Mouse (Mus musculus) brain, embryonic 14.5 days (tissue): ENCODE measurements around the gene Ino80e. TPM values are rescaled to one million over a fixed set of nuclear protein-coding genes. Genes with fewer than 3 reads are reported as not detected.

ENCODE experiments used
- DNase-seq: peaks from one replicate; pipeline ENCODE4 v3.0.0-alpha.2; 2011; ENCODE audit warnings: low read depth
- CTCF ChIP-seq: fragments of 200-500 bp; IDR thresholded peaks from 2 replicates; pipeline ENCODE4 v1.5.1; 2012; ENCODE audit warnings: inconsistent platforms, mild to moderate bottlenecking, moderate library complexity, borderline replicate concordance; ENCODE audit not compliant: insufficient read depth, insufficient read length; ENCODE audit errors: extremely low read depth
- POLR2A ChIP-seq: fragments of 200-500 bp; IDR thresholded peaks from 2 replicates; pipeline ENCODE4 v1.6.1; 2012; ENCODE audit warnings: mild to moderate bottlenecking, inconsistent platforms, borderline replicate concordance; ENCODE audit not compliant: poor library complexity, insufficient read depth, insufficient read length, severe bottlenecking; ENCODE audit errors: extremely low read depth
- polyA plus RNA-seq: library from polyadenylated mRNA; depleted of rRNA; stranded (reverse); fragments of >200 nt; gene quantifications from 2 replicates; pipeline ENCODE4 v1.2.3, GENCODE M21; 2012; rRNA removed

Ino80e gene
- polyA plus RNA-seq, 1 experiment, result 86.9 TPM

DNA sequence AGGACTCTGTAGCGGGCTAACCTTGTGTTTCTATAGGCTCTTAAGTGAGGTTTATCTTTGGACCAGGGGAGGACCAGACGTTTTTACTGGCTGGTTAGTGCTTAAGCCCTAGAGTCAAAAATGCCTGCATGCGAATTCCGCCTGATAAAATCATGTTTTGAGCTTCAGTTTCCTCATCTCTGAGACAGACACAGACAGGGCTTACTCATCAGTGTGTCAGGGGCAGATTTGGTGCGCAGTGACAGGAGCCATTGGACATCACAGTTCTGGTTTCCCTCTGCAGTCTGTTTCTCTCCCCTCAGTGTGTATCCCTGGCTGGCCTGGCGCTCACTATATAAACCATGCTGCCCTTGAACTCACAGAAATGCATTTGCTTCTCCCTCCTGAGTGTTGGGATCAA is 59.0 kb downstream of the Ino80e start:
- TF ChIP-seq CTCF (no peak), POLR2A (no peak)
- no peak for DNase-seq

DNA sequence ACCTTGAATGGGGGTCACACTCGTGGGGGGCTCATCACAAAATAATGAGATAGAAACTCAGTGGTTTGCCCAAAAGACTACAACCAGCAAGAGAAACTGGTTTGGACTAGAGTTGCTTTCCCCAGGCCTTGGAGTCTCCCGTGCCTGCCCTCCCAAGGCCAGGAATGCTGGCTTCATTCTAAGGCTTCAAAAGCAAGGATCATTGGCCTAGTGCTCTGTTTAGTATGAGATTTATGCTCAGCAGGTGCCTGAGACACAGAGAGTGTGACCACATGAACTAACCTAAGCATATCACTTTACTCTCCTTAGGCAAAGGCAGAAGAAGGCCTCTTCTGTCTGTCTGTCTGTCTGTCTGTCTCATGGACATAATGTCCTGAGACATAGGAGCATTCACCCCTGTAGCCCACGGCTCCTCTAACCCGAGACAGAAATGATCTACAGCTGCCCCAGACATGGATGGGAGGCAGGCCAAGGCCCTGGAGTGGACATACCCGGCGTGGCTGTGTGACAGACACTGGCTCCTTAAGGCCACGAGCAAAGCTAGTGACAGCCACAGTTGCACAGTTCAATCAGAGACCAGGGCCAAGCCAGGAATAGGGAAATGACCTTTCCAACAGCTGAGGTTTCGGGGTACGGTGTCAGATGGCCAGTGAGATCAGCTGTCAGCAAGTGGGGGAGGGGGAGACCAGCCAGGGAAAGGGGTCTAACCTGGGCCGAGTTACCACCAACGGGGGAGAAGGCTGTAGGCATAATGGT is 59.9 kb downstream of the Ino80e start:
- DNase-seq, result no peak
- no peak for TF ChIP-seq CTCF
- no peak for TF ChIP-seq POLR2A

DNA sequence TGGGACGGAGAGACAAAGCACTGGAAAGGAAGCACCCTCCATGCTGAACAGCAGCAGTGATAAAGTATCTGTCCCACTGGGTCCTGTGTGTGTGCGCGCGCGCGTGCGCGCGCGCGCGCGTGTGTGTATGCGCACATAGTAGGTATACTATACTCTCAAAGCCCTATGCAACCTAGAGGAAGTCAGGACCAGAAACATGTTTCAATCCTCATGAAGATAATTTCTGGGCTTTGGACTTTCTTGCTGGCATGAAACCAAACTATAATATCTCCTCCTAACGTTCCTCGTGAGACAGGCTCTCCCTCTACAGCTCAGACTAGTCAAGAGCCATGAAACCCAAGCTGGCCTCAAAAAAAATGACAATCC is 61.1 kb downstream of the Ino80e start:
- no peak for DNase-seq

More for the DNA sequence above, 61.1 kb downstream of the Ino80e start:
- TF ChIP-seq CTCF (no peak), POLR2A (no peak)

Other genes starting within 250 kb of the Ino80e start
- 2.7 and 3.9 TPM in 2 replicates for gene Nupr1, start 231.5 kb downstream of the Ino80e start, polyA plus RNA-seq
- gene Sgf29, start 213.1 kb downstream of the Ino80e start, polyA plus RNA-seq, result 61.5 and 70.4 TPM in 2 replicates
- 1.5 and 1.6 TPM in 2 replicates for gene Sult1a1, start 185.9 kb downstream of the Ino80e start, polyA plus RNA-seq
- 39.8 and 55.6 TPM in 2 replicates for gene Bola2, start 167.0 kb downstream of the Ino80e start, polyA plus RNA-seq
- 42.9 and 64.6 TPM in 2 replicates for gene Slx1b, start 166.6 kb downstream of the Ino80e start, polyA plus RNA-seq
- 93.3 and 122 TPM in 2 replicates for gene Coro1a, start 154.6 kb downstream of the Ino80e start, polyA plus RNA-seq
- gene Mapk3, start 102.8 kb downstream of the Ino80e start, polyA plus RNA-seq, result 224 and 233 TPM in 2 replicates
- 9.2 and 14.6 TPM in 2 replicates for gene Gdpd3, start 96.0 kb downstream of the Ino80e start, polyA plus RNA-seq
- gene Ypel3, start 85.4 kb downstream of the Ino80e start, polyA plus RNA-seq, result 181 and 258 TPM in 2 replicates
- 1.6 and 2.3 TPM in 2 replicates for gene Tbx6, start 80.9 kb downstream of the Ino80e start, polyA plus RNA-seq
- gene Ppp4c, start 69.9 kb downstream of the Ino80e start, polyA plus RNA-seq, result 219 and 232 TPM in 2 replicates
- 199 and 224 TPM in 2 replicates for gene Fam57b, start 64.7 kb downstream of the Ino80e start, polyA plus RNA-seq
- not detected in 2 replicates for gene 4930451I11Rik, start 30.7 kb downstream of the Ino80e start, polyA plus RNA-seq
- gene Doc2a, start 15.0 kb downstream of the Ino80e start, polyA plus RNA-seq, result 11.8 and 13.2 TPM in 2 replicates
- 48.6 and 65.1 TPM in 2 replicates for gene Hirip3, start 405 bp downstream of the Ino80e start, polyA plus RNA-seq
- gene Taok2, start 22.3 kb upstream of the Ino80e start, polyA plus RNA-seq, result 101 and 131 TPM in 2 replicates
- 28.3 and 36.8 TPM in 2 replicates for gene Tmem219, start 60.5 kb upstream of the Ino80e start, polyA plus RNA-seq
- 91.1 and 108 TPM in 2 replicates for gene Kctd13, start 66.5 kb upstream of the Ino80e start, polyA plus RNA-seq
- 21.0 and 21.2 TPM in 2 replicates for gene Asphd1, start 87.2 kb upstream of the Ino80e start, polyA plus RNA-seq
- gene Sez6l2, start 88.2 kb upstream of the Ino80e start, polyA plus RNA-seq, result 84.2 and 129 TPM in 2 replicates
- gene Cdipt, start 113.5 kb upstream of the Ino80e start, polyA plus RNA-seq, result 153 and 166 TPM in 2 replicates
- gene Cdiptos, start 113.7 kb upstream of the Ino80e start, polyA plus RNA-seq, result 0.59 and 1.0 TPM in 2 replicates
- gene Mvp, start 152.2 kb upstream of the Ino80e start, polyA plus RNA-seq, result 3.5 and 4.3 TPM in 2 replicates
- gene Pagr1b, start 154.1 kb upstream of the Ino80e start, polyA plus RNA-seq, result 1.0 and 1.2 TPM in 2 replicates
- 13.0 and 24.4 TPM in 2 replicates for gene Pagr1a, start 155.0 kb upstream of the Ino80e start, polyA plus RNA-seq
- gene Gm42742, start 158.7 kb upstream of the Ino80e start, polyA plus RNA-seq, result 77.9 and 87.6 TPM in 2 replicates
- gene Prrt2, start 158.8 kb upstream of the Ino80e start, polyA plus RNA-seq, result 71.4 and 81.2 TPM in 2 replicates
- 350 and 352 TPM in 2 replicates for gene Maz, start 164.7 kb upstream of the Ino80e start, polyA plus RNA-seq
- gene Kif22, start 180.1 kb upstream of the Ino80e start, polyA plus RNA-seq, result 25.5 and 42.0 TPM in 2 replicates
- gene Zg16, start 225.0 kb upstream of the Ino80e start, polyA plus RNA-seq, result 0.21 TPM in 1 of 2 replicates, not detected in the other
- gene AI467606, start 229.0 kb upstream of the Ino80e start, polyA plus RNA-seq, result 1.5 and 2.1 TPM in 2 replicates